16 mouse cellular contexts compared by ENCODE assay signal in the genomic region with DNA sequence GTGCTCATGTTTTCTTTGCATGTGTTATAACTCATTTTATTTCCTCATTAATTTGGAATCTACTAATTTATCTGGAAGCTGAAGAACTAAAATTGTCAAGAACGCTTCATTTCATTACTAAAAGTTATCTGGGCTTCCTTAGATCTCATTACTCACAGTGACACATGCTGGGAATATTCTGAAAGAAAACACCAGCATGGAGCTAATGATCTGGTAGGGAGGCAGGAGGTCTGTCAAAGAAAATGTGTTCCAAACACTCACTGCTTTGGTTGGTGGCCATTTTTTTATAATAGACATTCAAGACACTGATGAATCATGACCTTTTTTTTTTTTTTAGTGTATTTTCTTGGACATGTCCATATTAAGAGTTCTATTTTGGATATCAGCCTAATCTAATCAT.
"Had no signal": no experiment of that assay in that cellular context is flagged by ENCODE, and none has a peak within 500 bp of the region (broad histone marks: within the 10 kb centered on the region; RNA-seq: fewer than 3 reads in every experiment).

No protein-coding gene starts in this region.

- H3K36me3 ChIP-seq: liver, embryonic 13.5 days; lung, embryonic 15.5 days; midbrain, embryonic 12.5 days had no signal

- H3K4me2 ChIP-seq: liver, embryonic 13.5 days; lung, embryonic 15.5 days; midbrain, embryonic 12.5 days had no signal

- H3K4me3 ChIP-seq: layer of hippocampus, adult 2 months; left cerebral cortex, adult 2 months; liver, embryonic 13.5 days; lung, embryonic 15.5 days; midbrain, embryonic 12.5 days had no signal

- H3K27me3 ChIP-seq: liver, embryonic 13.5 days; lung, embryonic 15.5 days; midbrain, embryonic 12.5 days had no signal

- H3K4me1 ChIP-seq: liver, embryonic 13.5 days had no signal

- H3K27ac ChIP-seq: kidney, postnatal 0 days; layer of hippocampus, adult 2 months; left cerebral cortex, adult 2 months; liver, embryonic 13.5 days; lung, embryonic 15.5 days; midbrain, embryonic 12.5 days had no signal

- H3K9me3 ChIP-seq: liver, embryonic 13.5 days; lung, embryonic 15.5 days; midbrain, embryonic 12.5 days had no signal

- DNase-seq: kidney, adult 2 months; kidney, postnatal 25 days; layer of hippocampus, adult 9-11 months; liver, embryonic 13.5 days; lung, postnatal 14 days; lung, postnatal 4 days; right cerebral cortex, postnatal 25 days; thymus, adult 18-20 months; thymus, postnatal 14 days; thymus, postnatal 4 days had no signal

- H3K9ac ChIP-seq: liver, embryonic 13.5 days; lung, embryonic 15.5 days; midbrain, embryonic 12.5 days had no signal

- ATAC-seq: midbrain, embryonic 16.5 days had no signal
